Mouse (Mus musculus): ENCODE data around the gene Lrrc46.

- no peak for TF ChIP-seq CTCF (IDR thresholded peaks at IDR 0.05; ENCODE audit: control insufficient read depth, insufficient read depth, insufficient read length)
- peak; percentile 41 for TF ChIP-seq USF1 (IDR thresholded peaks at IDR 0.05; ENCODE audit: low read depth)
- no peak for TF ChIP-seq MYOD1 (IDR thresholded peaks at IDR 0.05; ENCODE audit: control insufficient read depth, insufficient read length, low read depth)
- peak; percentile 79 for TF ChIP-seq FOSL1 (IDR thresholded peaks at IDR 0.05; ENCODE audit: insufficient read depth, low read length, poor library complexity, severe bottlenecking)
- TF ChIP-seq CEBPB (IDR thresholded peaks at IDR 0.05; ENCODE audit: low read depth): no peak
- peak; percentile 98 for TF ChIP-seq MAX (IDR thresholded peaks at IDR 0.05)
Measured at GRCm38 (mm10) chr11:97083401-97084140, 42.4 kb upstream of the Lrrc46 start.

Measured in C2C12 (cell line).